Mouse (Mus musculus) adrenal gland, postnatal 4 days (tissue): ENCODE measurements around the gene Olfr263. TPM values are rescaled to one million over a fixed set of nuclear protein-coding genes. Genes with fewer than 3 reads are reported as not detected.

Source experiments
- DNase-seq, 2 experiments: peaks; one replicate each; pipeline ENCODE4 v3.0.0; 2021 to 2022; ENCODE audit warnings: low spot score in 2 of 2, mixed read lengths in 2 of 2
- total RNA-seq, 2 experiments: library from RNA; stranded (reverse); gene quantifications; 2 replicates each; pipeline ENCODE4 v1.2.3; 2021

Olfr263 gene
- total RNA-seq, 2 experiments from 2014 or later = not detected

GRCm38 (mm10) chr13:21169657-21170430, 40.4 kb downstream of the Olfr263 start:
- DNase-seq = peak; percentile 42 to 55

- no peak for DNase-seq
Measured at GRCm38 (mm10) chr13:21170431-21171155, 41.2 kb downstream of the Olfr263 start.

GRCm38 (mm10) chr13:21171156-21171530, 41.7 kb downstream of the Olfr263 start:
- DNase-seq = no peak

GRCm38 (mm10) chr13:21171600-21172150, 42.2 kb downstream of the Olfr263 start:
- DNase-seq = no peak

- no peak for DNase-seq
Measured at GRCm38 (mm10) chr13:21172241-21173027, 43.0 kb downstream of the Olfr263 start.

- peak; percentile 50 to 71 for DNase-seq
Measured at GRCm38 (mm10) chr13:21173072-21173471, 43.6 kb downstream of the Olfr263 start.

- DNase-seq = no peak
Measured at GRCm38 (mm10) chr13:21176733-21177132, 47.3 kb downstream of the Olfr263 start.

- no peak for DNase-seq
Measured at GRCm38 (mm10) chr13:21177657-21178056, 48.2 kb downstream of the Olfr263 start.

GRCm38 (mm10) chr13:21178364-21178763, 48.9 kb downstream of the Olfr263 start:
- DNase-seq = no peak

GRCm38 (mm10) chr13:21179367-21179723, 49.9 kb downstream of the Olfr263 start, which contains the start of gene Trim27:
Gene Trim27 (plus strand): TSS chr13:21179445.
- DNase-seq = no peak

GRCm38 (mm10) chr13:21179724-21180550, 50.5 kb downstream of the Olfr263 start:
- peak; percentile 55 to 76 for DNase-seq

- DNase-seq = peak; percentile 31 to 44
Measured at GRCm38 (mm10) chr13:21180551-21181530, 51.4 kb downstream of the Olfr263 start.

GRCm38 (mm10) chr13:21181996-21182395, 52.6 kb downstream of the Olfr263 start:
- DNase-seq = no peak

- DNase-seq = no peak
Measured at GRCm38 (mm10) chr13:21183066-21183465, 53.6 kb downstream of the Olfr263 start.

GRCm38 (mm10) chr13:21183661-21184060, 54.2 kb downstream of the Olfr263 start:
- DNase-seq = no peak

GRCm38 (mm10) chr13:21185521-21185920, 56.1 kb downstream of the Olfr263 start:
- DNase-seq = no peak
